Mouse (Mus musculus) spleen, embryonic (tissue): ENCODE measurements around the gene Sugct.

Experiments
- CTCF ChIA-PET: fragments of 350-600 bp; sonication (Branson Sonifier 250); formaldehyde crosslinking; loops from one replicate; lab custom pipeline; 2022; lab: Charles Lee

Gene Sugct

GRCm38 (mm10) chr13:17038341-17038740 lies 657.0 kb downstream of the Sugct start:
- CTCF ChIA-PET: no interaction called here

DNA sequence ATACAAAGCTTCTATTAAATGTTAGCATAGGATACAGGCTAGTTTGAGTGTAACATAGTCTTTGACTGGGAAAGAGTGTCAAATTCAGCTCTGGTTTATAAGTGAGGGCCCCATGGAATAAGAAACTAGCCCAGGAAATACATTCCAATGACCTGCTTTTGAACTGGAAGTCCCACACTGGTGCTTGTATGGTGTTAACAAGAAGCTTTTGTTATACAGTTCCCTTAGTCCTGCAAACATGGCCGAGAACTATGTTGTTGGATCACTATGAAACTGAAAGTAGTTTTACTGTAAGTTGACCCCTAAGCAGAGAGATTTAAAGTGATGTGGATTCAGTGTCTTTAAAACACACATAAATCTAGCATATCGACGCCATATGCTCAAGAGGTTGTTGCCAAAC lies 657.5 kb downstream of the Sugct start:
- CTCF ChIA-PET: no interaction called here

DNA sequence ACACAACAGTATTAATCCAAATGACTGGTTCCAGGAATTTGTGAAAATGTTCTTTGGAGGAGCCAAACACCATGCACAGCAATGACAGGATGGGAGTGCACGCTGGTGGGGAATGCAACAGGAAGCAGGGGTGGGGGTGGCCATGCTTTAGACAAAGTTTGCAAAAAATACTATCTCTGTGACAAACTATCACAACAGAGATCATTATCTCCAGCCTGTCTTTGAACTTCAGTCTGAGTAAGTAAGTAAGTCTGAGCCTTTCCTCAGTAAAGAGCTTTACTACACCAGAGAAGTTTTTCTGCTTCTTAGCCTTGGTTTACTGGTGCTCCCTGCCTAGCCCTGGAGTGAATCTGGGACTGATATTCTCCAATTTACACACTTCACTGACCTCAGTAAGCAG lies 664.6 kb downstream of the Sugct start:
- CTCF ChIA-PET: no interaction called here

DNA sequence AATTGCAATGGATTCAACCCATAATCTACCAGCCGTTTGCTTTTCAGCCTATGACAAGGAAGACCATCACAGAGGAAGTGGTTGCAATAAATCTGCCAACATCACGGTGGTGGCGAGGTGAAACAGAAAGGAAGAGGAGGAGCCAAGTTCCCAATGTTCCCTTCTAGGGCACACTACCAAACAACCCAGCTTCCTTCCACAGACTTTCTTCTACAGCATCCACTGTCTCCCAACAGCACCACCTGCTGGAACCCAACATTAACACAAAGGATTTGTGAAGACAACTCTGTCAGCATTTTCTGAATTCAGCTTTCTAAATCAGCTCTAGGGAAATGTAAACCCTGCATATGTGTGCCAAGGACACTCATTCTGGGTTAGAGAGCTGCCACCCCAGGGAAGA lies 666.8 kb downstream of the Sugct start:
- CTCF ChIA-PET: no interaction called here

DNA sequence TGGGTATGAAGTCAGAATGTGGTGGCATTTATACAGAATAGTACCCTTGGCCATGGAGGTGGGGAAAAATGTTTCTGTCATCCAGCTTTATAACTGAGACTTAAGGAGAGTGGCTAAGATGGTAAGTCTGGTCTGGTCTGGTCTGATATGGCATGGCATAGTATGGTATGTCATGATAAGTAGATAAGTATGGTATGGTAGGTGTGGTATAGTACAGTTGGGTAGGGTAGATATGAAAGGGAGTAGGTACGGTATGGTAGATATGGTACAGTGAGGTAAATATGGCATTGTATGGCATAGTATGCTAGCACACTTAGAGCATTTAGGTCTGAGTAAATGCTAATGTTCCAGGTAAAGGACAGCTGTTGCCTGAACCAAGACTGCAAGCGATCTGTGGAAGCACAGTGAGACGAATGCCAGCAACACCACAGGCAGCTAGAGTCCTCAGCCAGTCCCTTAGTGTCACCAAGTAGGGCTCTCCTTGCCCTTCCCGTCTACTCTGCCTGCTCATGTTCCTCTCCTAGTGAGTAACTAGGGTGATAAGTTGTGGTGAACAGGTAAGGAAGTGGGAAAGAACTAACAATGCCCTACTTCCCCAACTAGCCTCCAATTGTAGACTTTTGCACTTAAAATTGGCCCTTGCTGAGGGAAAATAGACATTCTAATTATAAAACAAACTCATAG lies 667.4 kb downstream of the Sugct start:
- CTCF ChIA-PET: no interaction called here

DNA sequence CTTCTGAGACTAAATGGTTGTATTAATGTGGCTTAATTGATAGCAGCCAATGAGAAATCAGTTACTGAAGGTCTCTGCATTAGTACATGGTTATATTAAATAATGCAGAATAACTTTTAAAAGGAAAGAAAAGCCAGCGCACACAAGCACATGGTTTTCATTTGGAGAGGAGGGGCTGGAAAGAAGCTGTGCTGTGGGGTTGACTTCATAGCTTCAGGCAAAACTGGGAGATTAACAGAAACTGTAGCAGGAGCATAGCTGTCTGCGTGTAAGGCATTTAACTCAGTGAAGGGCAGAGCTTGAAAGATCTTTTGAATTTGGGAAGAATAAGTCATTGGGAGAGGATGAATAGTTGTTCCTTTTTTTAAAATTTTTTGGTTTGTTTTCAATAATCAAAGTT lies 668.4 kb downstream of the Sugct start:
- CTCF ChIA-PET: no interaction called here

GRCm38 (mm10) chr13:16996464-16996863 lies 698.9 kb downstream of the Sugct start:
- CTCF ChIA-PET: no interaction called here

DNA sequence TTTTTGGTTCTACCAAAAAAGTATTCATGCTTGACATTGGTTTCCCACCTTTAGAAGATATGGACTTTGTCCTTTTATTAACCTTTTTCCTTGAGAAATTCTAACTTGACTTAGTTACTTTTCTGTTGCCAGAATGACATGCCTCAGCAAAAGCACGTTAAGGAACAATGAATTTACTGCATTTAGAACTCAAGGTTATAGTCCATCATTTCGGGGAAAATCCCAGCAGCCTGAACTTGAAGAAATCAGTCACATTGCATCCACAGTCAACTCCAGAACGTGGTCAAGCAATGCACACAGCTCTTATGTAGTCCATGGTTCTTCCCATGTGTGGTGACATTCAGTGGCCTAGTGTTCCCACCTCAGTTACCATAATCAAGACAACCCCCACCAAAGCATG lies 700.0 kb downstream of the Sugct start:
- CTCF ChIA-PET: no interaction called here

GRCm38 (mm10) chr13:16977743-16978142 lies 717.6 kb downstream of the Sugct start:
- CTCF ChIA-PET: no interaction called here

GRCm38 (mm10) chr13:16971277-16971676 lies 724.1 kb downstream of the Sugct start:
- CTCF ChIA-PET: no interaction called here

DNA sequence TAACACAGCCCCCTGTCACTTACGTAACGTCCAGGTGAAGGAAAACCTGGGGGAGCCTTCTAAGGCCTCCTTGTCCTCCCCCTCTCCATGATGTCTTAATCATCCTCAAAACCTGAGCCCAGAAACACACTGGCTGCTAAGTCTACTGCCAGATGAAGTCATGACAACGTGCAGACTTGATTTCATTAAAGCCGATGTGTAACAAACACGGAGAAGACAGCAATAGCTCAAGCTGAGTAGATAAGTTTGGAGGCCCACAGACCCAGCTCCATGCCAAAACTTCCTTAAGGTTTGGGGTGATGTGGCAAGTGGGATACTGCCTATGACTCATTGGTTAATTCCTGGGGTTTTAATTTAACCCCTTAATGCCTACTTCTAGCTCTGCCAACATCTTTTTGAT lies 726.4 kb downstream of the Sugct start:
- CTCF ChIA-PET: no interaction called here

GRCm38 (mm10) chr13:16964823-16965475 lies 730.4 kb downstream of the Sugct start:
- CTCF ChIA-PET: no interaction called here

DNA sequence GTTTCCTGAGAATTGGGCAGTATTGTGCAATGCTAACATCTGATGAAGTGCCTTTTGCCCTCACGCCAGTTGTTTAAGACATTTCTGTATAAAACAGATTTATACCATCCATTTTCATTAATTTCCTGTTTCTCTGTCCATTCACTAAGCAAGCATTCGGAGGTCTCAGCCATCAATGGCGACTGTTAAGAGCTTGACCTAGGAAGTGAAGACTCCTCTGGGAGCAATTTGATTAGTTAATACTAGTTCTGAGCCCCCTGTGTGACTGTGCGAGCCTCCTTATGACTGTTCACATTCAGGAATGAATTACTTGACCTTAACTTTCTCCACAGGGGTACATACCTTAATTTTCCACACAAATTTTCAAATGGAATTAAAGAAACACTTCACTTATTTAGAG lies 743.3 kb downstream of the Sugct start:
- CTCF ChIA-PET: interaction anchor here (0.7 kb wide), 1 partner anchor 350 kb away, joined by 7 read pairs; no protein-coding TSS in a partner anchor

- CTCF ChIA-PET: no interaction called here
Measured at GRCm38 (mm10) chr13:16939466-16939811, 755.9 kb downstream of the Sugct start.

DNA sequence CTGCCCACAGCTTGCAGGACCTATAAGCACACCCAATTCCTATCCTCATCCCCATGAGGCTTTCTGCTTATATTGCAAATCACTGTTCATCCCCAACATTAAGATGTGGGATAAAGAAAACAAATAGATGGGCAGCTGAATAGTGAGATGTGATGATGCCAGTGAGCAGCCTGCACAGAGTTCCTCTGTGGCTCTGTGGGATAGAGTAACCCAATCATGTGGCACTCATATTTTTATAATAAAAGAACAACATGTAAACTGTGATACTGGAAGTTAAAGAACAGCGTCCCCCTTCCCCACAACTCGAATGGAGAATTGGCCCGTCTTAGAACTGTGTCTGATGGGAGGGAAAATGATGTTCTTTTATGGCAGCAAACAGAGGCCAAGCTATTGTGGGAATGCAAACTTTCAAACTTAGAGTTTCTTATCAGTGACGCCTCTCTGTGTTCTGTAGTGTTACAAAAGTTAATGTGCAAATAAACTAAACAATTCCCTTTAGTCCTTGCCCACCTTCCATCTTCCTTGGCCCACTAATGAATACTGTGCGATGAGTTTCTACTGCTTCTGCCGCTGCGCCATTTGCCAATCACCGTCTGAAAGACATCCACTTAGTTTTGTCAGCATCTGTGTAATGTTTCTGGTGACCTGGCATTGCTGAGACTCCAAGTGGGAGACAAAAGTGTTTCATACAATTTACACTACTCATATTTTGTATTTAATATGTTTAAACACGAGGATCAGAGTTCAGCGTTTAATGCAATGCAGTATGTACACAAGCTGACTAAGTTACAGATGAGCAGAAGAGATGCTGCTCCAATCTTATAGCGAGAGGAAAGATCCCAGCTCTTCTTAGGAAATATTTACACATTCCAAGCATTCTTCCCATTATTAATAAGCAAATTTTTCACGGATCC lies 756.5 kb downstream of the Sugct start:
- CTCF ChIA-PET: no interaction called here

- CTCF ChIA-PET: interaction anchor here (0.6 kb wide), 1 partner anchor 10 kb away, joined by 5 read pairs; no protein-coding TSS in a partner anchor
Measured at GRCm38 (mm10) chr13:16937422-16938202, 757.7 kb downstream of the Sugct start.

DNA sequence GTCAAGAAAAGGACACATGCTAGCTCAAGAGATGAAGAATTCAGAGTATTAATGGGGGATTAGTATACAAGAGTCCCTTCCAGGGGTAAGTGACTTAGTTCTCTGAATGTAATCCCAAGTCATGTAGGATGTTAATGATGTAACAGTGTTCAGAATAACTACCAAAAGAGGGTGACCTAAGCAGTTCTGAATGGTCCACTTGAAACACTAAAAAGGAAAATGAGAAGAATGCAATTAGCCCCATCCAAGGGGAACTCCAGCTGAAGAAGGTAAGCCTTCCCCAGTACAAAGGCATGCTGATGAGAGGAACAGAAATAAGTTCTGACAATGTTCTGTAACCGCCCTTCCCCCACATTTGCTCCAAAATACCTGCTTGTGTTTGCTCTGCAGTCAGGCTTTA lies 760.3 kb downstream of the Sugct start:
- CTCF ChIA-PET: no interaction called here

DNA sequence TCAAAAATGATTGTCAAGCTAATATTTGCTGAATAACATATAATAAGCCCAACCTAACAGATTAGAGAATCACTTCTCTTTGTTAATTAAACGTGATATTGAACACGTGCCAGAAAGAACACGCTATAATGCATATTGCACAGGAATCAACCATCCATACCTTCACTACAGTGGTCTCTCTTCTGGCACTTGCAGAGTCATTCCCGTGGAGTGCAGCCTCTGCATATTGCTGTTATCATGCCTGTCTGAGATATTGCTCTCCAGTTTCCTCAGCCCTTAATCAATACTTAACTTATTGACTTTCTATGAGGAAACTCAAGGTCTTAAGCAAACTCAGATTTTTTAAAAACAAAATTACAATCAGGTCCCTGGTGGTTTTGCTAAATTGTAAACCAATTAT lies 761.8 kb downstream of the Sugct start:
- CTCF ChIA-PET: no interaction called here

- CTCF ChIA-PET: no interaction called here
Measured at GRCm38 (mm10) chr13:16921305-16921704, 774.0 kb downstream of the Sugct start.

DNA sequence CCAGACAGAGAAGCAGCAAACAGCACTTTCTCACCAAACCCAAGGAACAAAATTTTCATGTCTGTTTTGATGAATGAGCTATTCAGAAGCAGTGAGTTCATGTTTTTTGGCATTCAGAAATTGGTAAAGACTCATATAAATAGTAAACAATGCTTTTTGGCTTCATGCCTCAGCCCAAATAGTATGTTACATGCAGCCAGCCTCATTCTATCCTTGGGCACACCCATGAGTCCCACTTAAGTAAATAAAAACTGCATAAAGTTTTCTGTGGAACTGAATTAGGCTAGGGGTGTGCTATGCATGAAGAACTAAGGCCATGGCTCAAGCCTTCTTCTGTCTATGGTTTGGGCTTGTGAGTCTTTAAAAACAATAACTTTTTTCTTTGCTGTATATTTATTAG lies 779.7 kb downstream of the Sugct start:
- CTCF ChIA-PET: no interaction called here

DNA sequence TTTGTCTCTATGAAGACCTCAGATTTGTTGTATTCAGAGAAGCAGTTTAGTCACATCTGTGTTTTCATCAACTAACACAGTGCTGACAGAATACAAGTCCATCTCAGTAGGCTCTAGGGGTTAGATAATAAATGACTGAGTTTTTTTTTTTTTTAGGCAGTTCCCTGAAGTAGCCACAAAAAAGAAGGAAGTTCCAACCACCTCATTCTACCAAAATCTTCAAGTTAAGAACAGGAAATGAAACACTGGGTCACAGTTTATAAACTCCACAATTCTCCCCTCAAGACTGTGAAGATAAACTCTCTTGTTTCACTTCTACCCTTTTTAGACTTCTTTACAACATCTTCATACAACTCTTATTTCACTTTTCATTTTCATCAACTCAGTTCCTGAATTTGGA lies 783.1 kb downstream of the Sugct start:
- CTCF ChIA-PET: no interaction called here

DNA sequence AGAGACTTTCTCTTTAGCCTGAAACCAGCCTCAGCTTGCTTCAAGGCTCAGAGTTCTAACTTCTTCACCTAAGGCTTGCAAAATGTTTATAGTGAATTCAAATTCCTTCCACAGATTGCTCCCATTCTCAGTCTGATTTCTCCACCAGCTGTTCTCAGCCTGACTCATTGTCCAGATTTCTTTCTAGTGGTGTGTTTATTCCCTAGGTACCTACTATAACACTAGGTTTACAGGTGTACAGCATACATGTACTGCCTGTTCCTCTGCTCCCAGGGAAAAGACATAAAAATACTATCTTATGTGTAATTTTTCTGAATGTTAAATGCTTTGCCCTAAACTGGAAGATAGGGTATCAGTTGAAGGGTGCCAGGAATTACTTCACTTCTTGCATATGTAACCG lies 788.4 kb downstream of the Sugct start:
- CTCF ChIA-PET: no interaction called here
